Mouse (Mus musculus) heart, postnatal 10 days (tissue): ENCODE measurements at regions not wholly inside any gene's neighbourhood (a gene's known extent, or its start where the extent isn't known, plus 50 kb on each side); places are given as distances from the start of the nearest gene placed in this dataset.
A peak's percentile ranks its signal among the peaks of the same experiment; 100 is the strongest.
"Not testable (repeated sequence)": the region's sequence is repeated elsewhere in the genome, so short reads cannot be mapped to it uniquely, and the experiment has no call there.

Experiments
- DNase-seq, 2 experiments: peaks; one replicate each; pipeline ENCODE4 v3.0.0; 2021
- intact Hi-C: fragments of 180-260 bp; cut with DNase I; formaldehyde crosslinking; loops from one replicate; pipeline ENCODE4 v1.15.1; 2025

GRCm38 (mm10) chr4:35350465-35350864 lies 124.5 kb upstream of the C9orf72 start:
- DNase-seq = peak in 1 of 2 experiments; percentile 12
- intact Hi-C loops = no loop called here

- intact Hi-C loops = no loop called here
- DNase-seq = no peak
Measured at GRCm38 (mm10) chr4:35347609-35348008, 121.6 kb upstream of the C9orf72 start.

GRCm38 (mm10) chr4:35343751-35344150 lies 117.8 kb upstream of the C9orf72 start:
- intact Hi-C loops = no loop called here

GRCm38 (mm10) chr4:35331161-35331560 lies 105.2 kb upstream of the C9orf72 start:
- intact Hi-C loops = no loop called here
- DNase-seq = no peak

More at GRCm38 (mm10) chr4:35343751-35344150, 117.8 kb upstream of the C9orf72 start:
- no peak for DNase-seq

- no peak for DNase-seq
- intact Hi-C loops = no loop called here
Measured at GRCm38 (mm10) chr4:35325300-35325699, 99.3 kb upstream of the C9orf72 start.

GRCm38 (mm10) chr4:35322432-35323173 lies 96.6 kb upstream of the C9orf72 start:
- no peak for DNase-seq

GRCm38 (mm10) chr4:35310396-35310977 lies 84.5 kb upstream of the C9orf72 start:
- peak; percentile 18 to 39 for DNase-seq
- intact Hi-C loops = no loop called here

More at GRCm38 (mm10) chr4:35322432-35323173, 96.6 kb upstream of the C9orf72 start:
- intact Hi-C loops = no loop called here

GRCm38 (mm10) chr4:35308221-35308620 lies 82.2 kb upstream of the C9orf72 start:
- intact Hi-C loops = no loop called here
- no peak for DNase-seq

GRCm38 (mm10) chr4:35305210-35305609 lies 79.2 kb upstream of the C9orf72 start:
- intact Hi-C loops = no loop called here
- DNase-seq = no peak

GRCm38 (mm10) chr4:35300848-35301247 lies 74.9 kb upstream of the C9orf72 start:
- peak; percentile 2 to 6 for DNase-seq
- intact Hi-C loops = no loop called here

- intact Hi-C loops = not testable (repeated sequence)
Measured at GRCm38 (mm10) chr4:35300374-35300773, 74.4 kb upstream of the C9orf72 start.

GRCm38 (mm10) chr4:35284611-35285010 lies 58.6 kb upstream of the C9orf72 start:
- no peak for DNase-seq
- intact Hi-C loops = no loop called here

More at GRCm38 (mm10) chr4:35300374-35300773, 74.4 kb upstream of the C9orf72 start:
- DNase-seq = not testable (repeated sequence)
